Mouse (Mus musculus): Measurements from ENCODE around the gene Fadd.

Gene Fadd

DNA sequence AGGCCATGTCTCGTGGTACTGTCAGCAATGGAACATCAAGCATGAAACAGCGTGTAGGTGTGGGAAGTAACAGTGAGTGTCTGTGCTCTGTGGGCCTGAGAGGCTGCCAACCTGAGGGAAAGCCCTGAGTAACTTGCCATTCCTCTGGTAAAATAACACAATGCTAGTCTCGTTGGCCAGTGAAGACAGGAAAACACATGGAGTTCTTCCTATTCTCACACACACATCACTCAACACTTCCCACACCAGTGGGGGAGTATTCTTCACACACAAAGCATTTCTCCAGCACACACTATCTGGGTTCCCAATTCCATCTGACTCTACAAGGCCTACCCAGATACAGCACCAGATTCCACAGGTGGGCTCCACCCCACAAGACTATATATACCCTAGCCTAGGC lies 52.4 kb downstream of the Fadd start:
- DNase-seq, result no peak

DNA sequence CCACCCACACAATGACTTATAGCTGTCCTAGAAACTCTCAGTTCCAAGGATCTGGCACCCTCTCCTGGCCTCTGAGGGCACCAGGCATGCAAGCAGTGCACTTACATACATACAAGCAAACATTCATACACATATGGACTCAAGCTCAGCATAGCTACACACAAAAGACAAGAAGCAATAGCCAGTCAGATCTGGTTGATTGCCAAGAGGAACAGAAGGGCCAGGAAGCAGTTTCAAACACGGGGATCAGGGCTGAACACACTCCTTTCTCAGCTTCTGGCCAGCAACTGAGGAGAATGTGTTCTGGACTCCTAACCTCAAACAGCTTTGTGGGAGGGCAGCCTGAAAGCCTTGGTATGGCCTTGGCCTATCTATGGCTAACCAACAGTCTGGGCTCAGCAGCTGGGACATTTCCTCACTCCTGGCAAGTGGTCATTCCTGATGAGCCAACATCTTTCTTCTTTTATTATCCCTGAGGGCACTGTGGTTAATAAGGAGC lies 54.5 kb downstream of the Fadd start:
- no peak for DNase-seq

All from thymus, postnatal 25 days (tissue).